Mouse (Mus musculus): Measurements from ENCODE around the gene Mbnl3.

- TF ChIP-seq ELF1 (IDR thresholded peaks at IDR 0.05; ENCODE audit: low read depth, low read length) (no peak), CTCF (IDR thresholded peaks at IDR 0.05 in 2 of 3, conservative IDR thresholded peaks at IDR 0.05 in 1 of 3; ENCODE audit: control insufficient read depth in 1 of 3, insufficient read depth in 1 of 3, low read depth in 2 of 3, low read length in 3 of 3, poor library complexity in 1 of 3, severe bottlenecking in 1 of 3) (peak in 2 of 3 experiments; percentile 14 to 22; a peak in 3 of 6 replicates), ETS1 (IDR thresholded peaks at IDR 0.05; ENCODE audit: low read depth, low read length) (no peak), MEF2A (IDR thresholded peaks at IDR 0.05; ENCODE audit: extremely low read depth, insufficient replicate concordance, low read depth, low read length, poor library complexity, severe bottlenecking) (no peak), MAX (IDR thresholded peaks at IDR 0.05; ENCODE audit: low read length) (no peak), EP300 (IDR thresholded peaks at IDR 0.05; ENCODE audit: low read depth in 1 of 2, low read length in 2 of 2) (no peak), POLR2A (IDR thresholded peaks at IDR 0.05; ENCODE audit: control insufficient read depth in 1 of 2, insufficient read depth in 1 of 2, low read depth in 1 of 2, low read length in 2 of 2, poor library complexity in 1 of 2) (peak in 1 of 2 experiments; percentile 49; a peak in 1 of 4 replicates), POLR2AphosphoS5 (IDR thresholded peaks at IDR 0.05; ENCODE audit: borderline replicate concordance, low read depth, low read length) (no peak)
Observed at GRCm38 (mm10) chrX:51205548-51206324, 596 bp downstream of the Mbnl3 start.

All from MEL (cell line).